Mouse (Mus musculus) forebrain, embryonic 11.5 days (tissue): ENCODE results near the gene Kifc1. TPM values are rescaled to one million over a fixed set of nuclear protein-coding genes. Genes with fewer than 3 reads are reported as not detected.
A peak's percentile ranks its signal among the peaks of the same experiment; 100 is the strongest.

Experiments used
- ATAC-seq: fragments of 200-750 bp; cut with Nextera tagmentation; replicated peaks from 2 replicates; pipeline ENCODE4 v1.8.0; 2017; ENCODE audit warnings: moderate TSS enrichment; ENCODE audit not compliant: low FRiP score
- DNase-seq: peaks from one replicate; pipeline ENCODE4 v3.0.0-alpha.2; 2017; ENCODE audit warnings: low spot score
- H3K27ac ChIP-seq: fragments of 300-500 bp; sonication (generic); 2 replicates; pipeline ENCODE4 v1.5.1; 2014; ENCODE audit warnings: low read depth, low read length
- H3K27me3 ChIP-seq: fragments of 300-500 bp; sonication (generic); 2 replicates; pipeline ENCODE4 v1.6.1; 2014; ENCODE audit warnings: mild to moderate bottlenecking, low read length, mixed read lengths; ENCODE audit not compliant: control insufficient read depth, insufficient read depth
- H3K36me3 ChIP-seq: fragments of 300-500 bp; sonication (generic); 2 replicates; pipeline ENCODE4 v1.6.1; 2014; ENCODE audit warnings: mild to moderate bottlenecking, low read length, moderate library complexity, mixed read lengths; ENCODE audit not compliant: control insufficient read depth, insufficient read depth
- H3K4me1 ChIP-seq: fragments of 300-500 bp; sonication (generic); replicated peaks from 2 replicates; pipeline ENCODE4 v1.6.1; 2014; ENCODE audit warnings: low read length, mixed read lengths; ENCODE audit not compliant: control insufficient read depth, insufficient read depth
- H3K4me2 ChIP-seq: fragments of 300-500 bp; sonication (generic); 2 replicates; pipeline ENCODE4 v1.6.1; 2014; ENCODE audit warnings: low read depth, mild to moderate bottlenecking, low read length, moderate library complexity, mixed read lengths; ENCODE audit not compliant: severe bottlenecking
- H3K4me3 ChIP-seq: fragments of 300-500 bp; sonication (generic); 2 replicates; pipeline ENCODE4 v1.5.1; 2014; ENCODE audit warnings: low read depth, low read length
- H3K9ac ChIP-seq: fragments of 300-500 bp; sonication (generic); 2 replicates; pipeline ENCODE4 v1.6.1; 2014; ENCODE audit warnings: low read length
- H3K9me3 ChIP-seq: fragments of 300-500 bp; sonication (generic); 2 replicates; pipeline ENCODE4 v1.6.1; 2016; ENCODE audit warnings: low read length, mixed read lengths; ENCODE audit not compliant: control insufficient read depth
- WGBS: fragments of 180-500 bp; shearing (Covaris S2); extraction: QIAGEN DNeasy Blood & Tissue Kit; methylation state at CpG from one replicate; pipeline ENCODE4 v1.1.7; 2014; 5-methylcytosine and 5-hydroxymethylcytosine counted together
- microRNA-seq: library from miRNA; unstranded; fragments of <30 nt; microRNA quantifications from one replicate; pipeline ENCODE4, GENCODE M21; 2016; ENCODE audit not compliant: insufficient number of aligned reads
- polyA plus RNA-seq: library from polyadenylated mRNA; unstranded; fragments of >200 nt; fragmentation: Nextera tagmentation; extraction: Ambion mirVana; gene quantifications from 2 replicates; pipeline ENCODE4 v1.2.1, GENCODE M21; 2014

Kifc1 gene
- polyA plus RNA-seq, 1 experiment from 2014 or later, result 16.0 TPM

GRCm38 (mm10) chr17:33844196-33844595, 46.3 kb downstream of the Kifc1 start:
- H3K27ac ChIP-seq, result no peak overlapping the region
- ATAC-seq (no peak), DNase-seq (peak; percentile 33)
- no peaks in the 10 kb centered on the region for H3K36me3 ChIP-seq
- H3K9ac ChIP-seq, result peak overlapping the region; percentile 79; the same call in 1 of the 2 replicates
- H3K4me3 ChIP-seq, result no peak overlapping the region; the same call in 1 of the 2 replicates
- no peaks in the 10 kb centered on the region for H3K9me3 ChIP-seq
- H3K4me1 ChIP-seq, result no peaks in the 10 kb centered on the region
- no peaks in the 10 kb centered on the region for H3K27me3 ChIP-seq
- WGBS, result 89% methylated on average over 1 of the region's 1 CpGs
- H3K4me2 ChIP-seq, result peak overlapping the region; percentile 73; the same call in 1 of the 2 replicates

DNA sequence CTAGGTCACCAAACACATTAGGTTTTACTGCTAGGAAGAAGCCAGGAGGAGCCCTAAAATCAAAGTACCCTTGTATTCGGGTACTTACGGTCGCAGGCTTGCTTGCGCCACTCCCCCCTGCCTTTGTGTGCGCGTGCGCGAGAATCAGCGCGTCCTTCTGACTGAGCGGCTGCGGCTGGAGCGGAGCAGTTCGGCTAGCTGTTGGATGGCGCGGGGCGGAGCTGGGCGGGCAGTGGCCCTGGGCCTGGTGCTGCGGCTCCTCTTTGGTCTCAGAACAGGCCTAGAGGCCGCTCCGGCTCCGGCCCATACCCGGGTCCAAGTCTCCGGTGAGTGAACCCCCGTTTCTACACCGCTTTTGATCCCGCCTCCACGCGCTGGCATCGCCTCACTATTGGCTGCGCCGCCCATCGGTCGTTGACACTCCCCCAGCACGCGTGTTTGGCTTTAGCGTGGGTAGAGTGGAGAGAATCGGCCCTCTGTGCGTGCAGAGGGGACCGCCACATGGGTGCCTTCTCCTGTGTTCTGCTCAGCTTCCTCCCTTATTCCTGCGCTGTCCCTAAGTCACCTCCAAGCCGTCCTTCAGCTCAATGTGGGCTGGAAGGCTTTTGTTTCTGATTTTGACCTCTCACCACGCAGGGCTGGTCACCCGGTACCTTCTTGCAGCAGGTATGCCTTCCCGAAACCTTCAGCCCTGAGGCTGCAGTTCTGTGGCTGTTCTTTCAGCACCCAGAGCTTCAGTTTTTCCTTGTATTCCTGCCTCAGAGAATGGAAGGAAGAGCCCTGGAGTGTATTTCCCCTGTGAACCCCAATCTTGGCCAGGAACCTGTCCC, 47.3 kb downstream of the Kifc1 start, which contains the start of gene Cd320:
TSS of gene Cd320 (plus strand) at position 126 of the 830 bp plus-strand sequence.
- ATAC-seq, result peak; percentile 89
- Histone ChIP-seq H3K27ac (no peak within 1 kb of the TSS), H3K9me3 (no peaks in the 10 kb centered on the region)

DNA sequence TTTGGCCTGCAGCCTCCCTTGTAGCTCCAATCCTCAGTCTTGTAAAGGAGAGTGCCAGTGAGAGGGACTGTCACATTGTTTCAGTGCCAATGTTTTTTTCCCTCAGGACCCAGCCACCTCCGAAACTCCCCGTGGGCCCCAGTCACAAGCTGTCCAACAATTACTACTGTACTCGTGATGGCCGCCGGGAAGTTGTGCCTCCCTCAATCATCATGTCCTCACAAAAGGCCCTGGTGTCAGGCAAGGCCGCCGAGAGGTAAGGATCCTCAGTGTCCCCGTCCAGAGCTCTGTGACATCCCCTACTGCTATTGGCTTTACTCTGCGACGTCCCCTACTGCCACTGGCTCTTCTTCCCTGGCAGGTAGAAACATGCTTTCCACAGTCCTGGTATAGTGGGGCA, 60.9 kb downstream of the Kifc1 start:
- H3K4me1 ChIP-seq, result peaks cover 8% of the 10 kb centered on the region; the same call in 1 of the 2 replicates
- H3K9ac ChIP-seq, result no peak overlapping the region
- no peaks in the 10 kb centered on the region for H3K9me3 ChIP-seq
- no peaks in the 10 kb centered on the region for H3K27me3 ChIP-seq
- ATAC-seq, result no peak
- 92% methylated on average over 10 of the region's 10 CpGs for WGBS
- H3K27ac ChIP-seq, result no peak overlapping the region
- H3K4me3 ChIP-seq, result no peak overlapping the region
- no peak overlapping the region for H3K4me2 ChIP-seq
- H3K36me3 ChIP-seq, result peaks cover 4% of the 10 kb centered on the region
- no peak for DNase-seq

More for the DNA sequence above, 47.3 kb downstream of the Kifc1 start, which contains the start of gene Cd320:
- WGBS, result under 1% methylated on average over 41 of the region's 45 CpGs
- H3K36me3 ChIP-seq, result no peaks in the 10 kb centered on the region; the same call in 1 of the 2 replicates
- DNase-seq, result peak; percentile 95
- H3K9ac ChIP-seq, result peak within 1 kb of the TSS; percentile 79
- H3K4me3 ChIP-seq, result peak within 1 kb of the TSS; percentile 86
- H3K4me1 ChIP-seq, result no peaks in the 10 kb centered on the region
- no peaks in the 10 kb centered on the region for H3K27me3 ChIP-seq
- H3K4me2 ChIP-seq, result peak within 1 kb of the TSS; percentile 73

DNA sequence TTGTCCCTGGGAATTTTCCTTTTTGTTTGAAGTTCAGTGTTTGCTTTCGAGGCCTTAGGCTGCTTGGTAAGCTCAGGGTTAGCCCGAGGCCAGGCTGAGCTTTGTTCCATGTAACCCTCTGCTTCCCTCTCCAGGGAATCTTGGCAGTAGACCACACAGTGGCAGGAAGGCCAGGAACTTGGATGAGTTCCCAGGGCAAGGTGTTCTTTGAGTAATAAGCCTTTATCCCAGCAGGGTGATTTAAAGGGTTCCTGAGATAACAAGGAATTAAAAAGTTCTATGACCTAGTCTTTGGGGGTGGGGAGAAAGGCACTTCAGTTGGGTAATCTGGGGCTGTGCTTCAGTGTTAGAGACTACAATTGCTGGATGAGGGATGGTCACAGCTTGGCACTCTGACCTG, 61.6 kb downstream of the Kifc1 start:
- DNase-seq (no peak), ATAC-seq (no peak)
- Histone ChIP-seq H3K4me2 (no peak overlapping the region), H3K36me3 (peaks cover 4% of the 10 kb centered on the region), H3K4me3 (no peak overlapping the region), H3K27ac (no peak overlapping the region), H3K9me3 (no peaks in the 10 kb centered on the region), H3K9ac (no peak overlapping the region), H3K4me1 (peaks cover 8% of the 10 kb centered on the region; the same call in 1 of the 2 replicates), H3K27me3 (no peaks in the 10 kb centered on the region)
- WGBS, result 61% methylated on average over 2 of the region's 2 CpGs

DNA sequence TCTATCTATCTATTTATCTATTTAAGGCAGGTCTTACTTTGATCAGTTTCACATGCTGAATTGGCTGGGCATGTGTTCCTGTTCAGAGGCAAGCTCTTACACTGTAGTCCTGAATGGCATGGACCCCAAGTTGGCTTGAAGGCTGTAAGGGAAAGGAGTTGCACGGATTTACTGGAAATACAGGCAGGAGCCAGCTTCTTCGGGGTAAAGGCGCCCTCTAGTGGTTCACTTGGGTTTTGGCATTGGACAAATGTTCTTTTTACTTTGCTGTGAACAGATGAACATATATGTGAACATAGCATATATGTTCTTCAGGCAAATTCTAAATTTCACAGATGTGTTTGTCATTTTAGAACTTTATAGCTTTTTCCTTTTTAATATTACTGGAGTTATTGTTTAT, 63.6 kb downstream of the Kifc1 start:
- no peak overlapping the region for H3K4me2 ChIP-seq
- peaks cover 13% of the 10 kb centered on the region for H3K36me3 ChIP-seq
- ATAC-seq, result no peak
- DNase-seq, result peak; percentile 82
- H3K27ac ChIP-seq, result no peak overlapping the region
- peaks cover 15% of the 10 kb centered on the region for H3K4me1 ChIP-seq
- no peaks in the 10 kb centered on the region for H3K9me3 ChIP-seq
- no peak overlapping the region for H3K4me3 ChIP-seq
- no peaks in the 10 kb centered on the region for H3K27me3 ChIP-seq
- H3K9ac ChIP-seq, result no peak overlapping the region
- WGBS, result 0% methylated on average over 3 of the region's 3 CpGs

Small RNAs within 50 kb of the gene (microRNA-seq; reads per million reads assigned to microRNA genes)
- not detected for gene Gm27740

Other genes with a start within 250 kb of the Kifc1 start
- 574 and 590 TPM in 2 replicates for gene Hnrnpm, start 203.8 kb downstream of the Kifc1 start, polyA plus RNA-seq
- gene March2, start 172.0 kb downstream of the Kifc1 start, polyA plus RNA-seq, result 39.3 and 40.1 TPM in 2 replicates
- gene Rab11b, start 130.1 kb downstream of the Kifc1 start, polyA plus RNA-seq, result 330 and 338 TPM in 2 replicates
- 16.6 and 20.9 TPM in 2 replicates for gene Angptl4, start 108.8 kb downstream of the Kifc1 start, polyA plus RNA-seq
- 30.4 and 31.1 TPM in 2 replicates for gene Kank3, start 80.1 kb downstream of the Kifc1 start, polyA plus RNA-seq
- gene Rps28, start 66.1 kb downstream of the Kifc1 start, polyA plus RNA-seq, result 758 and 759 TPM in 2 replicates
- 374 and 400 TPM in 2 replicates for gene Ndufa7, start 66.1 kb downstream of the Kifc1 start, polyA plus RNA-seq
- 62.9 and 74.6 TPM in 2 replicates for gene Cd320, start 47.6 kb downstream of the Kifc1 start, polyA plus RNA-seq
- gene Gm7029, start 16.8 kb downstream of the Kifc1 start, polyA plus RNA-seq, result not detected in 2 replicates
- 0.24 TPM in 1 of 2 replicates, not detected in the other for gene Platr17, start 14.5 kb upstream of the Kifc1 start, polyA plus RNA-seq
- 68.2 and 73.8 TPM in 2 replicates for gene Daxx, start 18.8 kb upstream of the Kifc1 start, polyA plus RNA-seq
- 13.9 and 15.5 TPM in 2 replicates for gene Tapbp, start 25.2 kb upstream of the Kifc1 start, polyA plus RNA-seq
- 13.0 and 14.9 TPM in 2 replicates for gene Zbtb22, start 25.2 kb upstream of the Kifc1 start, polyA plus RNA-seq
- 48.0 and 51.5 TPM in 2 replicates for gene Rgl2, start 38.9 kb upstream of the Kifc1 start, polyA plus RNA-seq
- gene Pfdn6, start 49.7 kb upstream of the Kifc1 start, polyA plus RNA-seq, result 202 and 214 TPM in 2 replicates
- gene Wdr46, start 50.0 kb upstream of the Kifc1 start, polyA plus RNA-seq, result 42.6 and 47.2 TPM in 2 replicates
- gene B3galt4, start 60.8 kb upstream of the Kifc1 start, polyA plus RNA-seq, result 4.0 and 4.3 TPM in 2 replicates
- 44.0 and 46.8 TPM in 2 replicates for gene Vps52, start 65.2 kb upstream of the Kifc1 start, polyA plus RNA-seq
- 1,265 and 1,326 TPM in 2 replicates for gene Rps18, start 65.3 kb upstream of the Kifc1 start, polyA plus RNA-seq
- gene H2-K1, start 109.7 kb upstream of the Kifc1 start, polyA plus RNA-seq, result 35.7 and 40.1 TPM in 2 replicates
- 7.5 and 8.3 TPM in 2 replicates for gene Ring1, start 134.0 kb upstream of the Kifc1 start, polyA plus RNA-seq
- gene H2-Ke6, start 137.4 kb upstream of the Kifc1 start, polyA plus RNA-seq, result 81.7 and 101 TPM in 2 replicates
- 99.6 and 104 TPM in 2 replicates for gene Slc39a7, start 141.0 kb upstream of the Kifc1 start, polyA plus RNA-seq
- 32.8 and 40.3 TPM in 2 replicates for gene Rxrb, start 141.2 kb upstream of the Kifc1 start, polyA plus RNA-seq
- 1.3 and 1.7 TPM in 2 replicates for gene Col11a2, start 148.8 kb upstream of the Kifc1 start, polyA plus RNA-seq
- 0.17 and 0.25 TPM in 2 replicates for gene H2-Oa, start 201.7 kb upstream of the Kifc1 start, polyA plus RNA-seq
- 7.2 and 8.2 TPM in 2 replicates for gene H2-DMa, start 228.9 kb upstream of the Kifc1 start, polyA plus RNA-seq
- gene Brd2, start 232.0 kb upstream of the Kifc1 start, polyA plus RNA-seq, result 152 and 163 TPM in 2 replicates